Mouse (Mus musculus) small intestine, adult 2 months (tissue): ENCODE data around the gene Adamts12. TPM values are rescaled to one million over a fixed set of nuclear protein-coding genes. Genes with fewer than 3 reads are reported as not detected.

Experiments
- H3K27ac ChIP-seq: fragments of 200-500 bp; 2 replicates; pipeline ENCODE4 v1.5.1; 2012; ENCODE audit warnings: low read depth, low read length, control low read depth, inconsistent platforms; ENCODE audit not compliant: insufficient read depth
- H3K27me3 ChIP-seq: fragments of 200-500 bp; 2 replicates; pipeline ENCODE4 v1.6.1; 2012; ENCODE audit warnings: mild to moderate bottlenecking, moderate library complexity, low read length, inconsistent platforms; ENCODE audit not compliant: control insufficient read depth, insufficient read depth
- H3K36me3 ChIP-seq: fragments of 200-500 bp; 2 replicates; pipeline ENCODE4 v1.6.1; 2012; ENCODE audit warnings: mild to moderate bottlenecking, low read length, control low read depth, inconsistent platforms; ENCODE audit not compliant: control insufficient read depth, insufficient read depth
- H3K4me1 ChIP-seq: fragments of 200-500 bp; 2 replicates; pipeline ENCODE4 v1.6.1; 2012; ENCODE audit warnings: low read length, inconsistent platforms, mixed read lengths; ENCODE audit not compliant: control insufficient read depth, insufficient read depth, insufficient read length
- H3K4me3 ChIP-seq: fragments of 200-500 bp; 2 replicates; pipeline ENCODE4 v1.5.1; 2012; ENCODE audit warnings: low read depth, mild to moderate bottlenecking, control low read depth, inconsistent platforms, low read length, moderate library complexity
- CTCF ChIP-seq: fragments of 200-500 bp; IDR thresholded peaks from 2 replicates; pipeline ENCODE4 v1.5.1; 2012; ENCODE audit warnings: low read depth, mild to moderate bottlenecking, control low read depth, inconsistent platforms, low read length, moderate library complexity, mixed read lengths; ENCODE audit not compliant: insufficient replicate concordance, insufficient read length; ENCODE audit errors: extremely low read depth
- POLR2A ChIP-seq: fragments of 200-500 bp; IDR thresholded peaks from 2 replicates; pipeline ENCODE4 v1.6.1; 2012; ENCODE audit warnings: low read depth, mild to moderate bottlenecking, control low read depth, inconsistent platforms, low read length, moderate library complexity
- WGBS: fragments of 180-500 bp; shearing (Covaris S2); methylation state at CpG from one replicate; pipeline ENCODE4 v1.1.7; 2018; 5-methylcytosine and 5-hydroxymethylcytosine counted together
- polyA plus RNA-seq: library from polyadenylated mRNA; depleted of rRNA; stranded (reverse); fragments of >200 nt; gene quantifications from 2 replicates; pipeline ENCODE4 v1.2.3, GENCODE M21; 2012

Gene Adamts12
- polyA plus RNA-seq, 1 experiment = 0.28 TPM

- Histone ChIP-seq H3K36me3 (no peaks in the 10 kb centered on the region), H3K4me3 (no peak overlapping the region), H3K27me3 (no peaks in the 10 kb centered on the region), H3K27ac (no peak overlapping the region), H3K4me1 (no peaks in the 10 kb centered on the region)
- TF ChIP-seq CTCF = no peak
- WGBS = 56% methylated on average over 6 of the region's 6 CpGs
Observed at GRCm38 (mm10) chr15:11295016-11295415, 230.4 kb downstream of the Adamts12 start.

DNA sequence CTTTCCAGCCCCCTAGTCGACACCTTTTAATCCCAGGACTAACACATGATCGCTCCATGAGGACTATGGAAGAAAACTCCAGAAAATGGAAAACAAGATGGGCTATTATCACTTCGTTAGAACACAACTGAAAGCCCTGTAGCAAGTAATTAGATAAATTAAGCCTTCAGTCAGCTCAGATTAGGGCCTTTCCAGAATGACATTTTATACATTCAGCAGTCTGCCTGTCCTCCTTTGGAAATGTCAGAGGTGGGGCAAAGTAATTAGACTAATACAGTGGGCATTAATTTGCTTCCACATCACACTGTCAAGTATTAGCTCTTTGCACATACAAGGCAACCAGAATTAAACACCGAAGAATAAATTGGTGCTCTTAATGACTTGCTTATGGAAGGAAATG lies 233.4 kb downstream of the Adamts12 start:
- 91% methylated on average over 4 of the region's 4 CpGs for WGBS
- Histone ChIP-seq H3K4me3 (no peak overlapping the region), H3K27ac (no peak overlapping the region), H3K27me3 (no peaks in the 10 kb centered on the region), H3K36me3 (no peaks in the 10 kb centered on the region), H3K4me1 (no peaks in the 10 kb centered on the region)
- TF ChIP-seq POLR2A = no peak
- no peak for TF ChIP-seq CTCF

DNA sequence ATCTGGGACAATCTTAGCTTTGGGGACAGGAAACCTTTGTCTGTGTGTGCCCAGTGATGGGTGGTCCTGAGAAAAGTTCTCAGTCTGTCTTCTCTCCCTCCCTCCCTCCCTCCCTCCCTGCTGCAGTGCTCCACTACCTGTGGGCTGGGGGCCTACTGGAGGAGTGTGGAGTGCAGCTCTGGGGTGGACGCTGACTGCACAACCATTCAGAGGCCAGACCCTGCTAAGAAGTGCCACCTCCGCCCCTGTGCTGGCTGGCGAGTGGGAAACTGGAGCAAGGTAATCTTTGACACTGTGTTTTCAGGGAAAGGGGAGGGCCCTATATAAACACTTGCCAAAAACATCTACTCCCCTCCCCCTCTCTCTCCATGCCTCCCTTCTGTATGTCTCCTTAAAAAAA lies 252.5 kb downstream of the Adamts12 start:
- no peaks in the 10 kb centered on the region for H3K27me3 ChIP-seq
- TF ChIP-seq CTCF = no peak
- no peak for TF ChIP-seq POLR2A
- no peak overlapping the region for H3K4me3 ChIP-seq
- 45% methylated on average over 3 of the region's 3 CpGs for WGBS
- H3K27ac ChIP-seq = no peak overlapping the region
- H3K36me3 ChIP-seq = no peaks in the 10 kb centered on the region
- no peaks in the 10 kb centered on the region for H3K4me1 ChIP-seq

DNA sequence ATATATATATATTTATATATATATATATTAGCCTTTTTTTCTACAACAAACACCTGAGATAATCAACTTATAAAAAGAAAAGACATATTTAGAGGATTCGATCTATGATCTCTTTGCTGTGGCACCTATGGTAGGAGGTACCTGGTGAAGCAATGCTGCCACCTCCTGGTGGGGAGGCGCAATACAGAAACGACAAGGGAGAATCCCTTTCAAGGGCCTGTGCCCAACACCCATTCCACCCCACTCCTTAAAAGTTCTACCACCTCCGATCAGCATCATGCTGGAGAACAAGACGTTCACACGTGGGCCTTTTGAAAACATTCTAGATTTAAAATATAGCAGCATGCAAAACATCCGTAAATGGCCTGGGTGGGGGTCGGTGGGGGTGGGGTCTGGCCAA lies 255.9 kb downstream of the Adamts12 start:
- H3K36me3 ChIP-seq = no peaks in the 10 kb centered on the region
- H3K27ac ChIP-seq = no peak overlapping the region
- no peak for TF ChIP-seq POLR2A
- TF ChIP-seq CTCF = peak; percentile 87; the same call in 1 of the 2 replicates
- no peak overlapping the region for H3K4me3 ChIP-seq
- no peaks in the 10 kb centered on the region for H3K27me3 ChIP-seq
- WGBS = 28% methylated on average over 8 of the region's 8 CpGs
- H3K4me1 ChIP-seq = no peaks in the 10 kb centered on the region

- TF ChIP-seq CTCF = no peak
- no peak for TF ChIP-seq POLR2A
- Histone ChIP-seq H3K27me3 (no peaks in the 10 kb centered on the region), H3K36me3 (no peaks in the 10 kb centered on the region), H3K4me3 (no peak overlapping the region), H3K27ac (no peak overlapping the region), H3K4me1 (no peaks in the 10 kb centered on the region)
- WGBS = 64% methylated on average over 7 of the region's 7 CpGs
Observed at GRCm38 (mm10) chr15:11339467-11340180, 275.0 kb downstream of the Adamts12 start.

- Histone ChIP-seq H3K36me3 (no peaks in the 10 kb centered on the region), H3K27ac (no peak overlapping the region), H3K27me3 (no peaks in the 10 kb centered on the region), H3K4me1 (no peaks in the 10 kb centered on the region), H3K4me3 (no peak overlapping the region)
- 78% methylated on average over 3 of the region's 3 CpGs for WGBS
- TF ChIP-seq CTCF (no peak), POLR2A (no peak)
Observed at GRCm38 (mm10) chr15:11355865-11356264, 291.3 kb downstream of the Adamts12 start.

DNA sequence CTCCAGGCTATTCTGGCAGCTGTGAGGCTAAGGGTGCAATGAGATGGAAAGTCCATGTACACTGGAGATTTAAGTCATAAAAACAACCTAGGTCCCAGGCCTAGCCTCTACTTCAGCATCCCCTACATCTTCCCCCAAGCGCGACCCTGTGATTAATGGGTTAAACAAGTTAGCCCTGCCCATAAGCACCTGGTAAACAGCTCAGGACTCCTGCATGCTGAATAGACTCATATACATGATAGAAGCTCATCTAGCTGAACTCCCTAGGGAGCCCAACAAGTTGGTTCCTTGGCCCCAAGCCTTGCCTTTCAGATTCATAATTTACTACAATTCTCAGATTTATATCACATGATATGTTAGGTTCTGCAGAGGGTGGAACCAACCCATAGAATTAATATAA lies 292.9 kb downstream of the Adamts12 start:
- H3K36me3 ChIP-seq = no peaks in the 10 kb centered on the region
- no peak overlapping the region for H3K27ac ChIP-seq
- no peak for TF ChIP-seq POLR2A
- H3K27me3 ChIP-seq = no peaks in the 10 kb centered on the region
- H3K4me1 ChIP-seq = no peaks in the 10 kb centered on the region
- 94% methylated on average over 2 of the region's 2 CpGs for WGBS
- no peak overlapping the region for H3K4me3 ChIP-seq
